Mouse (Mus musculus) brain, embryonic 14.5 days (tissue): ENCODE measurements around the gene Tbl1xr1.

Experiments used
- CTCF ChIP-seq: fragments of 200-500 bp; IDR thresholded peaks from 2 replicates; pipeline ENCODE4 v1.5.1; 2012; ENCODE audit warnings: inconsistent platforms, mild to moderate bottlenecking, moderate library complexity, borderline replicate concordance; ENCODE audit not compliant: insufficient read depth, insufficient read length; ENCODE audit errors: extremely low read depth
- POLR2A ChIP-seq: fragments of 200-500 bp; IDR thresholded peaks from 2 replicates; pipeline ENCODE4 v1.6.1; 2012; ENCODE audit warnings: mild to moderate bottlenecking, inconsistent platforms, borderline replicate concordance; ENCODE audit not compliant: poor library complexity, insufficient read depth, insufficient read length, severe bottlenecking; ENCODE audit errors: extremely low read depth

DNA sequence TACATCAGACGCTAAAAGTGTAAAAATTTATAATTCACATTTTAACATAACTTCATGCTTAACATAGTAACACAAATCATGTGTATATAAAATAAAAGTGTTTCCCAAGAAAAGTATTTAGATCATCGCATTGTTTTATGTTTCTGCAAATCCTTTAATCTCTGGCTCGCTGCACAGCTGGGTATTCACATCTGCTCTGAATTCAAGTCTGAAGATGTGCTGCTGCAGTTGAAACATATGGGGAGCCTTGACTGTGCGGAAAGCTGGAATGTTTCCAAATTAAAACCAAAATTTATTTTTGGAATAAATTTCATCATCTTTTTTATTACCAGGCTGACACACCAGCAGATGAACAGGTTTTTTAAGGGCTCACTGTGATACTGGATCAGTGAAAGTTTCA lies 97.8 kb downstream of the Tbl1xr1 start:
- TF ChIP-seq CTCF = no peak
- no peak for TF ChIP-seq POLR2A
